Mouse (Mus musculus) left cerebral cortex, adult 18-20 months (tissue): ENCODE data around the gene Prrt1. TPM values are rescaled to one million over a fixed set of nuclear protein-coding genes. Genes with fewer than 3 reads are reported as not detected.

Experiments used
- DNase-seq, 2 experiments: peaks; one replicate each; pipeline ENCODE4 v3.0.0; 2021 to 2022; ENCODE audit warnings: low spot score in 2 of 2, mixed read lengths in 1 of 2
- total RNA-seq, 2 experiments: library from RNA; stranded (reverse); gene quantifications; 2 replicates each; pipeline ENCODE4 v1.2.3; 2021

The Prrt1 gene
- total RNA-seq, 2 experiments from 2014 or later, result 131 to 147 TPM

GRCm38 (mm10) chr17:34627093-34627942 is 2.0 kb upstream of the Prrt1 start:
- DNase-seq, result peak; percentile 83 to 86

GRCm38 (mm10) chr17:34627943-34628643 is 1.2 kb upstream of the Prrt1 start, which contains the start of gene Ppt2:
TSS of gene Ppt2 (minus strand) at chr17:34628510.
- peak in 1 of 2 experiments; percentile 25 for DNase-seq

- no peak for DNase-seq
Measured at GRCm38 (mm10) chr17:34628644-34628967, 727 bp upstream of the Prrt1 start.

GRCm38 (mm10) chr17:34629796-34630603 is 667 bp downstream of the Prrt1 start:
- no peak for DNase-seq

GRCm38 (mm10) chr17:34630761-34631301 is 1.5 kb downstream of the Prrt1 start:
- no peak for DNase-seq

GRCm38 (mm10) chr17:34631647-34632046 is 2.3 kb downstream of the Prrt1 start:
- no peak for DNase-seq

GRCm38 (mm10) chr17:34632261-34632691 is 2.9 kb downstream of the Prrt1 start:
- DNase-seq, result peak; percentile 87 to 92

GRCm38 (mm10) chr17:34635671-34636070 is 6.3 kb downstream of the Prrt1 start:
- DNase-seq, result no peak

GRCm38 (mm10) chr17:34637459-34637858 is 8.1 kb downstream of the Prrt1 start:
- no peak for DNase-seq

GRCm38 (mm10) chr17:34639461-34640255 is 10.3 kb downstream of the Prrt1 start:
- DNase-seq, result no peak

- DNase-seq, result peak; percentile 53 to 62
Measured at GRCm38 (mm10) chr17:34640778-34641601, 11.7 kb downstream of the Prrt1 start.

- DNase-seq, result no peak
Measured at GRCm38 (mm10) chr17:34641945-34642344, 12.6 kb downstream of the Prrt1 start.

GRCm38 (mm10) chr17:34643379-34643778 is 14.0 kb downstream of the Prrt1 start:
- no peak for DNase-seq

GRCm38 (mm10) chr17:34643944-34644343 is 14.6 kb downstream of the Prrt1 start:
- no peak for DNase-seq

- DNase-seq, result peak; percentile 96 to 97
Measured at GRCm38 (mm10) chr17:34644608-34645007, 15.3 kb downstream of the Prrt1 start, which contains the start of gene Fkbpl. TSS of gene Fkbpl (plus strand) at chr17:34644764.

GRCm38 (mm10) chr17:34645256-34645829 is 16.0 kb downstream of the Prrt1 start:
- DNase-seq, result no peak

GRCm38 (mm10) chr17:34645831-34646511 is 16.6 kb downstream of the Prrt1 start:
- no peak for DNase-seq
